Comparison of ENCODE assay signal across 33 mouse cellular contexts in genomic region chr4:130905025-130905424, GRCm38 (mm10). TPM values are rescaled to one million over a fixed set of nuclear protein-coding genes. Genes with fewer than 3 reads are reported as not detected.
DNase-seq lines count a peak whose midpoint lies in the region; ATAC-seq and TF ChIP-seq lines count a peak whose summit lies in the region.
"Had no signal": no experiment of that assay in that cellular context is flagged by ENCODE, and none has a peak within 500 bp of the region (broad histone marks: within the 10 kb centered on the region; RNA-seq: fewer than 3 reads in every experiment).

No protein-coding gene starts in this region.

- H3K9me3 ChIP-seq in heart, embryonic 10.5 days, result no peaks in the 10 kb centered on the region
- no peaks in the 10 kb centered on the region for H3K9me3 ChIP-seq in heart, embryonic 12.5 days (replicated peaks)
- no peaks in the 10 kb centered on the region for H3K9me3 ChIP-seq in megakaryocyte, embryonic 14.5 days
- no peaks in the 10 kb centered on the region for H3K9me3 ChIP-seq in CH12.LX (replicated peaks; ENCODE audit: low read length)
- H3K9me3 ChIP-seq: embryonic facial prominence, embryonic 13.5 days; forebrain, embryonic 12.5 days; liver, embryonic 13.5 days; midbrain, embryonic 13.5 days; stomach, embryonic 15.5 days had no signal

- TF ChIP-seq EP300 in CH12.LX (IDR thresholded peaks at IDR 0.05; ENCODE audit: low read length), result peak; percentile 89

- no peak for TF ChIP-seq CTCF in CH12.LX (conservative IDR thresholded peaks at IDR 0.05 in 1 of 2, IDR thresholded peaks at IDR 0.05 in 1 of 2; ENCODE audit: low read depth in 2 of 2, low read length in 2 of 2)

- H3K4me2 ChIP-seq in heart, embryonic 12.5 days, result no peak overlapping the region
- H3K4me2 ChIP-seq in CH12.LX (ENCODE audit: insufficient read depth, low read depth, poor library complexity, severe bottlenecking), result peak overlapping the region; percentile 60
- H3K4me2 ChIP-seq: embryonic facial prominence, embryonic 13.5 days; forebrain, embryonic 12.5 days; heart, embryonic 11.5 days; liver, embryonic 13.5 days; lung, embryonic 14.5 days; midbrain, embryonic 13.5 days; stomach, embryonic 15.5 days had no signal

- H3K27ac ChIP-seq in heart, embryonic 10.5 days, result peak overlapping the region; percentile 29; the same call in 1 of the 2 replicates
- H3K27ac ChIP-seq in heart, embryonic 12.5 days (ENCODE audit: poor library complexity, severe bottlenecking), result no peak overlapping the region
- peak overlapping the region; percentile 94 for H3K27ac ChIP-seq in CH12.LX (ENCODE audit: insufficient read depth, low read depth)
- H3K27ac ChIP-seq: embryonic facial prominence, embryonic 13.5 days; forebrain, embryonic 12.5 days; hindbrain, postnatal 0 days; kidney, postnatal 0 days; midbrain, embryonic 13.5 days; stomach, embryonic 15.5 days had no signal

- no peaks in the 10 kb centered on the region for H3K36me3 ChIP-seq in heart, embryonic 10.5 days
- H3K36me3 ChIP-seq in heart, embryonic 12.5 days, result no peaks in the 10 kb centered on the region
- peaks cover 6% of the 10 kb centered on the region for H3K36me3 ChIP-seq in megakaryocyte, embryonic 14.5 days (replicated peaks; ENCODE audit: low read length)
- H3K36me3 ChIP-seq in CH12.LX (replicated peaks in 1 of 2; ENCODE audit: control insufficient read depth in 1 of 2, insufficient read depth in 1 of 2, low read length in 1 of 2), result no peaks in the 10 kb centered on the region
- H3K36me3 ChIP-seq: embryonic facial prominence, embryonic 13.5 days; forebrain, embryonic 12.5 days; liver, embryonic 13.5 days; midbrain, embryonic 13.5 days; stomach, embryonic 15.5 days had no signal

- no peak for ATAC-seq in heart, embryonic 12.5 days (ENCODE audit: insufficient number of reproducible peaks, low FRiP score)
- no peak for ATAC-seq in megakaryocyte, adult 5-6 weeks (ENCODE audit: poor library complexity, severe bottlenecking)
- ATAC-seq: CD4-positive, CD25-positive, alpha-beta regulatory T cell, adult 4 months; hindbrain, postnatal 0 days; intestine, embryonic 16.5 days; midbrain, embryonic 13.5 days had no signal

- no peak overlapping the region for H3K9ac ChIP-seq in heart, embryonic 12.5 days
- H3K9ac ChIP-seq in CH12.LX (ENCODE audit: insufficient read depth, low read depth), result peak overlapping the region; percentile 38
- H3K9ac ChIP-seq: embryonic facial prominence, embryonic 13.5 days; forebrain, embryonic 12.5 days; liver, embryonic 13.5 days; lung, embryonic 14.5 days; midbrain, embryonic 13.5 days; stomach, embryonic 15.5 days had no signal

- no peaks in the 10 kb centered on the region for H3K79me2 ChIP-seq in CH12.LX (replicated peaks; ENCODE audit: control insufficient read depth, extremely low read depth, insufficient read depth, poor library complexity, severe bottlenecking)

- H3K4me3 ChIP-seq in heart, embryonic 10.5 days, result no peak overlapping the region
- no peak overlapping the region for H3K4me3 ChIP-seq in heart, embryonic 12.5 days
- peak overlapping the region; percentile 88 for H3K4me3 ChIP-seq in megakaryocyte, embryonic 14.5 days (replicated peaks)
- H3K4me3 ChIP-seq in CH12.LX (replicated peaks in 1 of 3; ENCODE audit: low read depth in 2 of 3, low read length in 2 of 3, poor library complexity in 1 of 3), result peak overlapping the region; percentile 39 to 56 (median 44)
- H3K4me3 ChIP-seq: embryonic facial prominence, embryonic 13.5 days; forebrain, embryonic 12.5 days; liver, embryonic 13.5 days; midbrain, embryonic 13.5 days; stomach, embryonic 15.5 days had no signal

- peak; percentile 14 for TF ChIP-seq RAD21 in CH12.LX (IDR thresholded peaks at IDR 0.05; ENCODE audit: low read depth, low read length)

- dilution Hi-C loops in CH12.LX (cut with MboI; ENCODE audit: extremely low pct_ligation_motif_present, extremely low pct_unique_long_range_greater_than_20kb, low sequenced_read_pairs), result no loop called here

- DNase-seq in heart, embryonic 10.5 days (ENCODE audit: low spot score), result no peak
- DNase-seq in CH12.LX (ENCODE audit: extremely low read depth), result peak; percentile 78
- DNase-seq in induced T-regulatory cell, adult 2 months (ENCODE audit: low read depth), result peak; percentile 49
- DNase-seq in cerebellum, adult 9-10 months, result no peak
- DNase-seq in layer of hippocampus, postnatal 36 days, result no peak
- DNase-seq: adrenal gland, postnatal 14 days; cerebellum, adult 11 months; cerebellum, adult 9-11 months; embryo, embryonic 11 days; gastrocnemius, postnatal 25 days; heart, adult 11 months; heart, postnatal 4 days; kidney, adult 8-10 months; liver, embryonic 13.5 days; lung, embryonic 14.5 days; lung, postnatal 14 days; thymus, postnatal 25 days had no signal

- peak; percentile 40 for TF ChIP-seq POLR2A in CH12.LX (IDR thresholded peaks at IDR 0.05; ENCODE audit: low read depth, low read length)

- H3K4me1 ChIP-seq in heart, embryonic 10.5 days, result peaks cover 74% of the 10 kb centered on the region
- peaks cover 55% of the 10 kb centered on the region for H3K4me1 ChIP-seq in heart, embryonic 12.5 days (replicated peaks)
- H3K4me1 ChIP-seq in megakaryocyte, embryonic 14.5 days, result peaks cover 100% of the 10 kb centered on the region
- peaks cover 57 to 98% of the 10 kb centered on the region in 2 experiments for H3K4me1 ChIP-seq in CH12.LX (ENCODE audit: control insufficient read depth in 1 of 2, insufficient read depth in 2 of 2)

- in situ Hi-C loops in CH12.LX (cut with MboI; ENCODE audit: low pct_ligation_motif_present, low pct_unique_long_range_greater_than_20kb, low sequenced_read_pairs), result no loop called here

- WGBS in heart, embryonic 10.5 days, result 34% methylated on average over 7 of the region's 7 CpGs
- WGBS in heart, embryonic 12.5 days, result 33% methylated on average over 7 of the region's 7 CpGs

- H3K27me3 ChIP-seq in heart, embryonic 10.5 days (ENCODE audit: insufficient read depth, poor library complexity, severe bottlenecking), result no peaks in the 10 kb centered on the region
- H3K27me3 ChIP-seq in heart, embryonic 12.5 days (replicated peaks), result no peaks in the 10 kb centered on the region
- no peaks in the 10 kb centered on the region for H3K27me3 ChIP-seq in megakaryocyte, embryonic 14.5 days (replicated peaks)
- H3K27me3 ChIP-seq in CH12.LX (replicated peaks), result no peaks in the 10 kb centered on the region
- H3K27me3 ChIP-seq: embryonic facial prominence, embryonic 13.5 days; forebrain, embryonic 12.5 days; liver, embryonic 13.5 days; midbrain, embryonic 13.5 days; stomach, embryonic 15.5 days had no signal

TF ChIP-seq in CH12.LX, 34 proteins besides CTCF, POLR2A, EP300 and RAD21 (continues in another document):
- no peak for TF ChIP-seq ZC3H11A (IDR thresholded peaks at IDR 0.05; ENCODE audit: low read depth, low read length)
- TF ChIP-seq USF2 (conservative IDR thresholded peaks at IDR 0.05; ENCODE audit: low read depth, low read length), result no peak
- TF ChIP-seq ZMIZ1 (IDR thresholded peaks at IDR 0.05; ENCODE audit: low read depth, low read length), result peak; percentile 59; the same call in 1 of the 2 replicates
- peak; percentile 90 for TF ChIP-seq ETS1 (conservative IDR thresholded peaks at IDR 0.05; ENCODE audit: low read depth, low read length)
- no peak for TF ChIP-seq USF1 (IDR thresholded peaks at IDR 0.05; ENCODE audit: low read depth, low read length)
- no peak for TF ChIP-seq KAT2A (IDR thresholded peaks at IDR 0.05; ENCODE audit: insufficient replicate concordance, low read length)
- TF ChIP-seq PAX5 (IDR thresholded peaks at IDR 0.05; ENCODE audit: low read length), result no peak
- TF ChIP-seq TBP (conservative IDR thresholded peaks at IDR 0.05; ENCODE audit: low read depth, low read length), result peak; percentile 58
- TF ChIP-seq UBTF (IDR thresholded peaks at IDR 0.05; ENCODE audit: low read depth, low read length), result no peak
- peak; percentile 20; the same call in 1 of the 2 replicates for TF ChIP-seq NELFE (IDR thresholded peaks at IDR 0.05; ENCODE audit: low read depth, low read length)
- peak; percentile 36; the same call in 1 of the 2 replicates for TF ChIP-seq MXI1 (IDR thresholded peaks at IDR 0.05; ENCODE audit: low read depth, low read length)
- no peak; the same call in 1 of the 2 replicates for TF ChIP-seq CHD1 (IDR thresholded peaks at IDR 0.05; ENCODE audit: low read depth, low read length)
- peak; percentile 55; the same call in 1 of the 2 replicates for TF ChIP-seq MAX (IDR thresholded peaks at IDR 0.05; ENCODE audit: low read length)
- TF ChIP-seq POLR2AphosphoS2 (IDR thresholded peaks at IDR 0.05; ENCODE audit: low read depth, low read length), result no peak
- peak; percentile 33; the same call in 1 of the 2 replicates for TF ChIP-seq MYC (IDR thresholded peaks at IDR 0.05; ENCODE audit: low read depth, low read length)
- TF ChIP-seq HCFC1 (IDR thresholded peaks at IDR 0.05; ENCODE audit: low read depth, low read length), result no peak; the same call in 1 of the 2 replicates
- no peak for TF ChIP-seq NRF1 (IDR thresholded peaks at IDR 0.05; ENCODE audit: low read depth, low read length)
- no peak for TF ChIP-seq ZKSCAN1 (IDR thresholded peaks at IDR 0.05; ENCODE audit: borderline replicate concordance, low read depth, low read length)
- no peak for TF ChIP-seq RCOR1 (conservative IDR thresholded peaks at IDR 0.05; ENCODE audit: low read depth, low read length)

RNA-seq across cellular contexts. Expression of gene Laptm5, which starts 7.9 kb away (rescaled TPM):
- polyA plus RNA-seq in heart, embryonic 10.5 days (2016; fragmentation: Nextera tagmentation; extraction: Ambion mirVana), result 7.7 and 19.5 TPM in 2 replicates
- polyA plus RNA-seq in heart, embryonic 12.5 days (2016; fragmentation: Nextera tagmentation; extraction: Ambion mirVana), result 13.7 and 16.0 TPM in 2 replicates
- 2,077 and 24,581 TPM in 2 replicates for polyA plus RNA-seq in megakaryocyte, embryonic 14.5 days (2012; ENCODE audit: insufficient read depth, low replicate concordance)
- total RNA-seq in megakaryocyte, adult 5-6 weeks (2015), result 1,039 and 1,095 TPM in 2 replicates
- 312 and 362 TPM in 2 replicates for total RNA-seq in megakaryocyte, adult 5-6 weeks (2017)
- total RNA-seq in CH12.LX (2012; rRNA removed) (182 and 225 TPM in 2 replicates), CH12.LX (2014; rRNA removed) (32.3 and 41.1 TPM in 2 replicates)
- polyA plus RNA-seq in CH12.LX (2012; ENCODE audit: insufficient read length, low read depth), result 486 and 594 TPM in 2 replicates
- total RNA-seq in layer of hippocampus, postnatal 36 days (2021), result 10 to 100 TPM; 30.3 to 31.0 TPM

RNA-seq across cellular contexts. Expression of gene Matn1, which starts 39.2 kb away (rescaled TPM):
- polyA plus RNA-seq in heart, embryonic 10.5 days (2016; fragmentation: Nextera tagmentation; extraction: Ambion mirVana), result not detected in 2 replicates
- polyA plus RNA-seq in heart, embryonic 12.5 days (2016; fragmentation: Nextera tagmentation; extraction: Ambion mirVana), result 0.08 TPM in 1 of 2 replicates, not detected in the other
- polyA plus RNA-seq in megakaryocyte, embryonic 14.5 days (2012; ENCODE audit: insufficient read depth, low replicate concordance), result 1.1 and 4.1 TPM in 2 replicates
- not detected in 2 replicates for total RNA-seq in megakaryocyte, adult 5-6 weeks (2015)
- not detected in 2 replicates for total RNA-seq in megakaryocyte, adult 5-6 weeks (2017)
- total RNA-seq in CH12.LX (2012; rRNA removed) (1.8 and 3.5 TPM in 2 replicates), CH12.LX (2014; rRNA removed) (0.30 and 0.52 TPM in 2 replicates)
- 0.37 and 0.76 TPM in 2 replicates for polyA plus RNA-seq in CH12.LX (2012; ENCODE audit: insufficient read length, low read depth)
- 1 to 10 TPM; 1.4 to 1.5 TPM for total RNA-seq in layer of hippocampus, postnatal 36 days (2021)
- total RNA-seq: adrenal gland, postnatal 14 days; gastrocnemius, postnatal 25 days; heart, postnatal 4 days; monocyte, adult 5-6 weeks had no signal
- polyA plus RNA-seq: CD4-positive, CD25-positive, alpha-beta regulatory T cell, adult 4 months; heart, embryonic 11.5 days; heart, postnatal 0 days; intestine, embryonic 16.5 days; large intestine, adult 2 months; lung, embryonic 14.5 days; midbrain, embryonic 13.5 days; neural tube, embryonic 14.5 days; stomach, embryonic 15.5 days had no signal

Comparison
In these comparisons a context has a peak if more than half of its experiments do, and no peak if none do; other contexts are left out.
1. DNase-seq: peak in CH12.LX (single experiment) and induced T-regulatory cell, adult 2 months (single experiment); none in heart, embryonic 10.5 days (single experiment), cerebellum, adult 9-10 months (single experiment) and layer of hippocampus, postnatal 36 days (0 of 2).
2. H3K4me3 ChIP-seq: peak in megakaryocyte, embryonic 14.5 days (single experiment) and CH12.LX (3 of 3); none in heart, embryonic 10.5 days (single experiment) and heart, embryonic 12.5 days (single experiment).
3. RNA of gene Laptm5, which starts 7.9 kb away (polyA plus RNA-seq): 2,077 to 24,581 TPM in megakaryocyte, embryonic 14.5 days and 486 to 594 TPM in CH12.LX; 7.7 to 19.5 TPM in heart, embryonic 10.5 days and 13.7 to 16.0 TPM in heart, embryonic 12.5 days; every median in the first group is over 10 times any median in the second.